Mouse (Mus musculus) MEL-GATA-1-ER (cell line): ENCODE data around the gene Lck.
"Not testable (repeated sequence)": the region's sequence is repeated elsewhere in the genome, so short reads cannot be mapped to it uniquely, and the experiment has no call there.

ENCODE experiments used
- DNase-seq: peaks from one replicate; pipeline ENCODE4 v3.0.0-alpha.2; 2012; ENCODE audit warnings: low read depth; ENCODE audit errors: extremely low read depth

Lck gene

DNA sequence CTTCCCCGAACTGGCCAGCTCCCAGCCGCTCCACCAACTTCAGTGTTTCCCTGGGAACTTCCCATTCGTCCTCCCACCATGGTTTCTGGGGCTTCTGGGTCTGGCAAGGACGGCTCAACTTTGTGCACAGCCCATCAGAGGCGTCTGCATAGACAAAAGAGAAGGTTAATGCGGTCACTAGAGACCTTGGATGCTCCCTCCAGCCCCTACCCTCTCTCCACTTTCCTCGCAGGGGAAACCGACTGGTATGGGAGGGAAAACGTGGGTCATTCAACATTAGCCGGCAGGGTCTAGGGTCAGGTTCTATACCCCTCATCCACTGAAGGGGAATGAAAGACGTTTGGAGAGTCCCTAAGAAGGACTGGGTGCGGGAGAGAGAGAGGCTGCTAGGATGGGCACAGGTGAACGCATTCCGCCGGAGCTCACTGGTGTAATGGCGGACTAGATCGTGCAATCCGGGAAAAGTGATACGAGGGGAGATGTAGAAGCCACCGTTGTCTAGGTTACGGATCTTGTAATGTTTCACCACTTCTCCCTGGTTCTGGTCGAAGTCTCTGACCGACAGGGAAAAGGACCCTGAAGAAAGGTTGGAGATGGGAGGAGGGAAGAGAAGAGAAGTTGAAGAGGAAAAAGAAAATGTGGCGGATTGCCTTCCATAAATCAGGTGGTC lies 17.4 kb downstream of the Lck start:
- DNase-seq, result no peak

DNA sequence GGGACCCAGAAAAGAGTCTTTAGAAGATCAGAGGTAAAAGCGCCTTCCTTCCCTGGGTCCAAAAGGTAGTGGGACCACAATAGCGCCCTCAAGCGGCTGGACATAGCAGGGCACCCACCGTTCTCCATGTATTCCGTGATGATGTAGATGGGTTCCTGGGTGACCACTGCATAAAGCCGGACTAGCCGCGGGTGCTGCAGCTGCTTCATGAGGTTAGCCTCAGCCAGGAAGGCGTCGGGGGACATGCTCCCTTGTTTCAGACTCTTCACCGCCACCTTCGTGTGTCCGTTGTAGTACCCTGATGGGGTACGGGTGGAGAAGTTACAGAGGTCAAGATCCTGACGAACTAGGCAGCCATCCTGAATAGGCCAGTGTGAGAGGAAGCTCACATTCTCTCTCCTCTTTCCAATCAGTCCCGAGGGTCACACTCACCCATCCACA lies 18.0 kb downstream of the Lck start:
- no peak for DNase-seq

GRCm38 (mm10) chr4:129554512-129554911 lies 18.9 kb downstream of the Lck start:
- DNase-seq, result not testable (repeated sequence)

DNA sequence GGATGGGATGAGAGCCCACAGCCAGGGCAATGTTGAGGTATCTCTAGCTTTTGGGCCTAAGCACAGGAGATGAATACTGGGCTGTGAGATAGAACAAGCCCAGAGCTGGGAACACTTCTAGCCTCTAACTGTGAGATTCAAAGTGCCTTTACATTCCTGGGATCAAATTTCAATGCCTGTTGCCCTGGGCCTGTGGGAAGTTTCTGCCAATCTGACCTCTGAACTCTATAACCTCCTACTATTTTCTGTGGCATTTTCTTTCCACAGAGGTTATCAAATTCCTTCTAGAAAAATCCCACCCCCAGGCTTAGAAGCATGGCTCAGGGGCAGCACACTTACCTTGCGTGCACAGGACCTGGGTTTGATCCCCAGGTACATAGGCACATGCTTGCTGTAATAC lies 23.1 kb downstream of the Lck start:
- DNase-seq, result no peak

- no peak for DNase-seq
Measured at GRCm38 (mm10) chr4:129549306-129549705, 24.1 kb downstream of the Lck start.

GRCm38 (mm10) chr4:129547631-129548030 lies 25.8 kb downstream of the Lck start:
- DNase-seq, result not testable (repeated sequence)

GRCm38 (mm10) chr4:129544106-129544505 lies 29.3 kb downstream of the Lck start:
- DNase-seq, result no peak

DNA sequence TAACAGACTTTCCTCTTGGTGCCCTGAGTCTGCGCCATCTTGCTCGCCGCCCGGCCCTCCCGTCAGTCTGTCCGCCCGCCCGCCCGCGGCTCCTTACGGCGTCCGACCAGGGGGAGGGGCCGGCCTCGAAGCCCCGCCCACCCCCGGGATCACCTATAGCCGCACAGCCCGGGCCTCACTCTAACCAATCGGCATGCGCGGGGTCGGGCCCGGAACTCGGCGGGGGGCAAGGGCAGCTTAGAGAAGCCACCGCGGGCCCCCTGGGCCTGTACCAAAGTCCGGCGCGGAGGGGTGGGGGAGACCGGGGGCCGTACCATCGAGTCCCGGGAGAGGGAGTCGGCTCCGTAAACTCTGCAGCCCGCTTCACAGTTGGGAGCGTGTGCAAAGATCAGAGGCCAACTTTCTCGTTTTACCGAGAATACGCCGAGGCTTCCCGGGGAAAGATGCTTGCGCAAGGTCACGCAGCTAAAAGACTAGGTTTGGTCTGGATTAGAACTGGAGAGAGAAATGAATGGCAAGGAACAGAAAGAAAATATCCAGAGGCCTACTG lies 30.8 kb downstream of the Lck start, which contains the start of gene Hdac1:
Hdac1 (minus strand) TSS at position 122 of the 550 bp plus-strand sequence.
- DNase-seq, result peak; percentile 82

GRCm38 (mm10) chr4:129541868-129542591 lies 31.4 kb downstream of the Lck start:
- no peak for DNase-seq

DNA sequence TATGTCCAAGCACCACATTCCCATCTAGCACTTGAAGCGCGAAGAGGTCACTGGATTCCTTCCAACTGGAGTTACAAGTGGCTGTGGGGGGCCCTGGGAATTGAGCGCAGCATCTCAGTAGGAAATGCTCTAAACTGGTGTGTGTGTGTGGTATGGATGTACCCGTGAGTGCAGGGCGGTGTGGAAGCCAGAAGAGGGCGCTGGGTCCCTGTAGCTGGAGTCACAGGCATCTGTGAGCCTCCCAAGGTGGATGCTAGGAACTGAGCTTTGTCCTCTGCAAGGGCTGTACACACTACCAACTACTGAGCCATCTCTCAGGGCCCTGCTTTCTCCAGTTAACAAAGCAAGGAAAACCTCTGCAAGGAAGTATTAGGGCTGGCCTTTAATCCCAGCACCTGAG lies 33.4 kb downstream of the Lck start:
- DNase-seq, result no peak

DNA sequence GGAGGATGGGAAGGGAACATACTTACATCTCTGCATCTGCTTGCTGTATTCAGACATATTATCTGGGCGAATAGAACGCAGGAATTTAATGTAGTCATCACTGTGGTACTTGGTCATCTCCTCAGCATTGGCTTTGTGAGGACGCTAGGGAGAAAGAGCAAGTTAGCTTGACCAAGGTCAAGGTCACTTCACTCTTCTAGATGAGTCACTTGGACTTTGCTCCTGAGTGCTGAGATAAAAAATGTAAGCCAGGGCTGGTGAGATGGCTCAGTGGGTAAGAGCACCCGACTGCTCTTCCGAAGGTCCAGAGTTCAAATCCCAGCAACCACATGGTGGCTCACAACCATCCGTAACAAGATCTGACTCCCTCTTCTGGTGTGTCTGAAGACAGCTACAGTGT lies 44.5 kb downstream of the Lck start:
- not testable (repeated sequence) for DNase-seq

GRCm38 (mm10) chr4:129525889-129526288 lies 47.6 kb downstream of the Lck start:
- no peak for DNase-seq

- no peak for DNase-seq
Measured at GRCm38 (mm10) chr4:129525338-129525737, 48.1 kb downstream of the Lck start.

DNA sequence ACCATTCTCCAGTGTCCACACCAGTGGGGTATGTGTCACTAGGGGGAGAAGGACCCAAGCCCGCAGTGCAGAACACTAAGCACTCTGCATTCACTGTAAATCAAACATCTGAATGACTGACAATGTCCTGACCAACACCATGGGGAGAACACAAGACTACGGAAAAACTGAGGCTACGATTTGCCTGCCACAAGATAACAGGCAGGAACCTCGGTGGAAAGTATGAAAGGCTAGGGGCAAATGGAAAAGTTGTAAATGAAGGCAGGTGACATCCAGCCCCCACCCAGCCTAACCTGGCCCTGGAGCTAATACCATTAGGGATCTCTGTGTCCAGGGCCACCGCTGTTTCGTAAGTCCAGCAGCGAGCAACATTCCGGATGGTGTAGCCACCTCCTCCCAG lies 54.9 kb downstream of the Lck start:
- DNase-seq, result no peak

DNA sequence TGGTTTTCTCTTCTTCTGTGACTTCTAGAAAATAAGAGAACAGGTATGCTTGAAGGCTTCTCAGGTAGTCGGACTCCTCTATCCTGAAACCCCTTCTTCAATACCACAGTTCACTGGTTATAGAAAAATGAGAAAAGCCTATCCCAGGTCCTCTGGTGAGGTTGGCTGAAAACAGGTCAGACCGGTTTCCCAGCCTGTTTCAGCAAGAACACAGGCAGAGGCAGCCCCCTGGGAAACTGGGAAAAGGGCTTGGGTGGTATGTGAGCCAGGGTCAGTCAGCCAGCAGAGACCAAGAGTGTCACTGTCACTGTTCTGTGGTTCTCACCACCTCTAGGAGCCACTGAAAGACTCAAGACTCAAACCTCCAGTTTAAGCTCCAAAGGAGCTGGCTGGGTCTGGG lies 56.5 kb downstream of the Lck start:
- DNase-seq, result no peak

- no peak for DNase-seq
Measured at GRCm38 (mm10) chr4:129514300-129514898, 59.0 kb downstream of the Lck start.

GRCm38 (mm10) chr4:129513891-129514290 lies 59.5 kb downstream of the Lck start:
- DNase-seq, result no peak

DNA sequence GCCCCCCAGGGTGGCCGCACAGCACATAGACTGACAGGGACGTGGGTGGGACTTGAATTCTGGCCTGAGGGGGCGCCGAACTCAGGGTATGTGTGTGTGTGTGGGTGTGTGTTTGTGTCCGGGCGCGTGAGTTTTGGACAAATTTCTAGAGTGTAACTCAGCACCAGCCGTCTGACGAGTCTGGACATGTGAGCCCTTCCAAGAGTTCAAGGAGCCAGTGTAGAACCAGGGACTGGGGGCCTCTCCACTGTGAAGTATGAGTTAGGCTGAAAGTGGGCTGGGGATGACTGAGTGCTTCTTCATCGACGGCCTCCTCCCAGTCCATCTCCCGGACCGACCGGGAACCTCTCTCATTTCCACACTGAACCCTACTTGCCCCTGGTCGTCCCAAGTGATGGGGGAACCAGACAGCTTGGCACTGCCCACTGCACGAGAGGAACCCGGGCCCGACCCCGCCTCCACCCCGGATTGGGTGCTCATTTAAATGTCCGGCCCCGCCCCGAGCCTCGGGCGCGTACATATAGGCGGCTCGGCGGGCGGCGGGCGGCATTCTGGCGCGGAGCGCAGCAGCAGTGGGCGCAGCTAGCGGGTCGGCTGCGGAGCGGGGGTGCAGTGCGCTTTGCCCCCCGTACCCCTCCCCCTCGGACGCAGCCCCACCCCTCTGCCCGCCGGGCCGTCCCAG lies 60.2 kb downstream of the Lck start, which contains the start of gene Marcksl1:
Marcksl1 (plus strand) TSS at position 496 of the 682 bp plus-strand sequence.
- peak; percentile 32 for DNase-seq

- DNase-seq, result no peak
Measured at GRCm38 (mm10) chr4:129511413-129512096, 61.9 kb downstream of the Lck start.

- DNase-seq, result no peak
Measured at GRCm38 (mm10) chr4:129510723-129511412, 62.6 kb downstream of the Lck start.
